Mouse (Mus musculus) lung, adult 2 months (tissue): ENCODE results near the gene Tagap. TPM values are rescaled to one million over a fixed set of nuclear protein-coding genes. Genes with fewer than 3 reads are reported as not detected.
A peak's percentile ranks its signal among the peaks of the same experiment; 100 is the strongest.

Source experiments
- DNase-seq: peaks from one replicate; pipeline ENCODE4 v3.0.0; 2022
- H3K4me1 ChIP-seq: fragments of 200-500 bp; 2 replicates; pipeline ENCODE4 v1.6.1; 2011; ENCODE audit warnings: low read length; ENCODE audit not compliant: control insufficient read depth, insufficient read depth
- H3K4me3 ChIP-seq: fragments of 200-500 bp; replicated peaks from 2 replicates; pipeline ENCODE3; 2011; ENCODE audit warnings: low read depth, mild to moderate bottlenecking, control low read depth, low read length; ENCODE audit errors: extremely low read depth
- CTCF ChIP-seq: fragments of 200-500 bp; IDR thresholded peaks from 2 replicates; pipeline ENCODE4 v1.5.1; 2011; ENCODE audit warnings: mild to moderate bottlenecking, low read length, control low read depth; ENCODE audit not compliant: insufficient read depth
- POLR2A ChIP-seq: fragments of 200-500 bp; IDR thresholded peaks from 2 replicates; pipeline ENCODE4 v1.6.1; 2011; ENCODE audit warnings: low read depth, mild to moderate bottlenecking, control low read depth, low read length, borderline replicate concordance; ENCODE audit errors: extremely low read depth
- WGBS: fragments of 180-500 bp; shearing (Covaris S2); methylation state at CpG from one replicate; pipeline ENCODE4 v1.1.7; 2018; 5-methylcytosine and 5-hydroxymethylcytosine counted together
- polyA plus RNA-seq: library from polyadenylated mRNA; depleted of rRNA; stranded (reverse); fragments of >200 nt; gene quantifications from 2 replicates; pipeline ENCODE4 v1.2.3, GENCODE M21; 2012

Gene Tagap
- polyA plus RNA-seq, 1 experiment = 3.5 TPM

- DNase-seq = no peak
Observed at GRCm38 (mm10) chr17:7892676-7893075, 33.1 kb upstream of the Tagap start.

DNA sequence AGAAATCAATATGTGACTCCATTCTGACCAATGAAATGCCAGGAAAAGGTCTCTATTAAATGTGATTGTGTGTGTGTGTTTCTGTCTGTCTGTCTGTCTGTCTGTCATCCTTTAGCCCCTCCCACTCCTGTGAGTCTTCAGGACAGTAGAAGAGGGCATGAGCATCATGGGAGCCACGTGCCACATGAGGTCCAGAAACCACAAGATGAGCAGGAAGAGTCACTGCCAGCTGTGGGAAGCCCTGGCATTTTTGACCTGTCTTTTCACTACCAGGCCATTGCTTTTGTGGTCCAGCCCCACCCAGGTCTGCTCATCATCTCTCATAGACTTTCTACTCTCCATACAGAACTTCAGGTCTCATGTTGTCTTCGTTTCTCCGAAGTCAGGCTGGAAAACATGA, 31.7 kb upstream of the Tagap start:
- H3K4me1 ChIP-seq = peaks cover 3% of the 10 kb centered on the region; the same call in 1 of the 2 replicates
- no peak for DNase-seq
- TF ChIP-seq POLR2A (no peak), CTCF (no peak)
- WGBS = 81% methylated on average over 3 of the region's 3 CpGs
- H3K4me3 ChIP-seq = no peak overlapping the region

More at GRCm38 (mm10) chr17:7892676-7893075, 33.1 kb upstream of the Tagap start:
- no peak overlapping the region for H3K4me3 ChIP-seq
- peaks cover 3% of the 10 kb centered on the region; the same call in 1 of the 2 replicates for H3K4me1 ChIP-seq
- WGBS = 26% methylated on average over 8 of the region's 8 CpGs
- no peak for TF ChIP-seq POLR2A

DNA sequence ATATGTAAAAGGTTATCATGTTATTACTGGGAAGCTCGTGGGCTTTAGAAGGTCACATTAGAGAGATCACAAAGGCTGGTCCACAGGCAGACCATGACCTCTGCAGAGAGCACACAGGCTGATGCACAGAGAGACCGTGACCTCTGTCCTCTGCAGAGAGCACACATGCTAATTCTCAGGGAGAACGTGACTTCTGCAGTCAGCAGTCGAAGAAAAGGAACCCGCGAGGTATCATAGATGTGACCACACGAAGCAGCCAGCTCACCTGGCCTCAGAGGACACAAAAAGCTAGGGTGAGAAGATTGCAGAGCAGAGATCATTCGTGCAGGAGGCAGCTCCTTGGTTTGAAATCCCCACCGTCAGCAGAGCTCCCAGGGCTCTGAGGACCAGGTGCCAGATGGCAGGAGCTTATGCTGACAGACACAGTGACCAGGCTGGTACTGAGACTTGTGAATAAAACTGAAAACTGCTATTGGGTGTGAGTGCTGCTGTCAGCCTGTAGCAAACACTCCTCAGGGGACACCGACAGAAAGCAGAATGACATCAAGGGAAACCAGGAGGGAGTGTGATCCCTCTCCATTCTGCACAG, 29.7 kb upstream of the Tagap start:
- 71% methylated on average over 10 of the region's 10 CpGs for WGBS
- Histone ChIP-seq H3K4me1 (peaks cover 3% of the 10 kb centered on the region; the same call in 1 of the 2 replicates), H3K4me3 (no peak overlapping the region)
- no peak for DNase-seq
- no peak for TF ChIP-seq CTCF
- TF ChIP-seq POLR2A = no peak

- TF ChIP-seq CTCF (no peak), POLR2A (no peak)
- no peak for DNase-seq
- Histone ChIP-seq H3K4me3 (peak overlapping the region; percentile 48), H3K4me1 (peaks cover 3% of the 10 kb centered on the region; the same call in 1 of the 2 replicates)
- WGBS = 48% methylated on average over 11 of the region's 11 CpGs
Observed at GRCm38 (mm10) chr17:7897120-7897519, 28.7 kb upstream of the Tagap start.

DNA sequence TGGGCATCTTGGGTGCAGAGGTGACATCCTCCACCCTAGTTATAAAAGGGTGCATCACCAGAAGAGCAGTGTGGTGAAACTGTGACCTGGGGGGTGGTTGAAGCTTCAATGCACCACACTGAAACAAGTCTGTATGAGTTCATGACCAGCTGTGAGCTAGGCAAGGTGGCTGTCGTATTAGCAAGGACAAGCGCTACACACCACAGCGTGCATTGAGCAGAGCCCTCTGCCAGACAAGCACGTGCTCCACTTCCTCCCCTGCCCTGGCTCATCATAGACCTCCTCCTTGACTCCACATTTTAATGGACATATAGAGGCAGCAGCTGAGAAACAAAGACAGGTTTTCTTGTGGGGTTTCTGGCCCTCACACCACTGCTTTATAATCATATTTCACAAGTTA, 28.0 kb upstream of the Tagap start:
- TF ChIP-seq POLR2A = no peak
- TF ChIP-seq CTCF = no peak
- H3K4me3 ChIP-seq = no peak overlapping the region
- no peak for DNase-seq
- WGBS = 74% methylated on average over 4 of the region's 4 CpGs
- H3K4me1 ChIP-seq = peaks cover 3% of the 10 kb centered on the region; the same call in 1 of the 2 replicates

GRCm38 (mm10) chr17:7899233-7899632, 26.6 kb upstream of the Tagap start:
- Histone ChIP-seq H3K4me1 (peaks cover 3% of the 10 kb centered on the region; the same call in 1 of the 2 replicates), H3K4me3 (no peak overlapping the region)
- DNase-seq = no peak
- no peak for TF ChIP-seq POLR2A
- 56% methylated on average over 6 of the region's 6 CpGs for WGBS

DNA sequence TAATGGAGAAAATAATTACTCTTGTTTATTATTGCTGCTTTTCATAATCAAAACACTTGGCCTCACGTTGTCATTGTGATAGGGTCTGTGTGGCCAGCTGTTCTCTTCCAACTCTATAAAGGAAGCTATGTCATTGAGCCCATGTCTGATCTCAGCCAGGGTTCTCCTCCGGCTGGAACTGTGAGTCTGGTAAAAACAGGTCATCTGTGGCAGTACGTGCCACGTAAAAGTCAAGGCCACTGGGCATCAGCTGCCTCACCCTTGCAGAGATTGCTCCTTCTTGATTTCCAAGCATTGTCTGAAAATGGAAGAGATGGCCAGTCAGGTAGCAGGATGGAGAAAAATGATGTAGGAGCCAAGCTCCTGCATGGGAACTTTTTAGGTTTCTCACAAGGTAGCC, 25.8 kb upstream of the Tagap start:
- 71% methylated on average over 4 of the region's 4 CpGs for WGBS
- H3K4me3 ChIP-seq = no peak overlapping the region
- H3K4me1 ChIP-seq = peaks cover 3% of the 10 kb centered on the region; the same call in 1 of the 2 replicates
- DNase-seq = no peak
- no peak for TF ChIP-seq POLR2A
- no peak for TF ChIP-seq CTCF

DNA sequence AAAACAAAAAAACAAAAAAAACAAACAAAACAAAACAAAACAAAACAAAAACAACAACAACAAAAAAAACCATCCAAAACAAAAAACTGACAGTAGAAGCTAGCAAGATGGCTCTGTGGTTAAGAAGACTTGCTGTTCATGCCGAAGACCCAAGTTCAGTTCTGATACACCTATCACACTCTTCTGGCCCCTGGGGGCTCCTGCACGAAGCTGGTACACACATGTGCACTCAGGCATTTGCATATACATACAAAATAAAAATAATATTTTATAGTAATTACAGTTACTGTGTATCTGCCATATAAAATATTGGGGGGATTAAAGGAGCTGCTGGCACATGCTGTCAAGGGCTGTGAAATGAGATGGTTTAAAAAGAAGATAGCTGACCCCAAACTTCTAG, 24.3 kb upstream of the Tagap start:
- TF ChIP-seq POLR2A (no peak), CTCF (no peak)
- Histone ChIP-seq H3K4me1 (peaks cover 3% of the 10 kb centered on the region; the same call in 1 of the 2 replicates), H3K4me3 (no peak overlapping the region)
- WGBS = 80% methylated on average over 2 of the region's 2 CpGs
- no peak for DNase-seq

DNA sequence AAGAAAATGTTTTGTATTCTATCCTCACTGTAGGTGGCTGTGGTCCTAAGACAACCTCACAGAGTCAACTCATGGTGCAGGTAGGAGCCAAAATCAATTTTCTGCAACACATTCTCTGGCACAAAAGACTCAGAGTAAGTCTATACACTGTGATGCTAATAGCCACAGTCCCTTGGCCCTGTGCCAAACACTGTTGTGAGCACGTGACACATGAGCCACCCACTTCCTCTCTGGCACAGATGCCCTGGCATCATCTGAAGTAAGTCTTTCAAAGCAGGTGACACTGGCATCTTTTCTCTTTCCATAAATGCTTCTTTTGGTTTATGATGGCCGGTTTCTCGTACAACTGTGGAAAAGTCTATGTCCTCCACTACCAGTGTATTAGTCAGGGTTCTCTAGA, 23.4 kb upstream of the Tagap start:
- DNase-seq = no peak
- peaks cover 3% of the 10 kb centered on the region; the same call in 1 of the 2 replicates for H3K4me1 ChIP-seq
- WGBS = 64% methylated on average over 3 of the region's 3 CpGs

DNA sequence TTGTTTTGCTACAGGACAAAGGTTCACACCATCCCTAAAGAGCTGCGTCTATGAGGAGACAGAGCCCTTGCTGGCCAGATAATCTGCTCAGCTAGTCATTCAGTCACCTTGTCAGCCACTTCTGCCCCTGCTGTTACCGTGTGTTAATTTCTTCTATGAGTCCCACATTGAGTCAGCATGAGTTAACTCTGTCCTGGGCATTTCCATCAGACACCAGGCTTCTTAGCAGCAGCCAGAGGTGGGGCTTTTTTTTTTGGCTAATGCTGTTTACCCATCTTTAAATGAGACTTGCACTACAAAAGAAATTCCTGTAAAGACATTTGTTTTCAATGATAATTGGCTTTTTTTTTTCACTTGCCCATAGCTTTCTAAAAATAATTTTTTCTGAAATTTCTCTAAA, 20.8 kb upstream of the Tagap start:
- no peak for DNase-seq
- TF ChIP-seq POLR2A (no peak), CTCF (no peak)
- Histone ChIP-seq H3K4me1 (no peaks in the 10 kb centered on the region), H3K4me3 (no peak overlapping the region)
- 25% methylated on average over 2 of the region's 2 CpGs for WGBS

More for the DNA sequence above, 23.4 kb upstream of the Tagap start:
- TF ChIP-seq CTCF = no peak
- TF ChIP-seq POLR2A = no peak
- no peak overlapping the region for H3K4me3 ChIP-seq
